Mouse (Mus musculus): ENCODE data around the gene Dnajb4.

DNA sequence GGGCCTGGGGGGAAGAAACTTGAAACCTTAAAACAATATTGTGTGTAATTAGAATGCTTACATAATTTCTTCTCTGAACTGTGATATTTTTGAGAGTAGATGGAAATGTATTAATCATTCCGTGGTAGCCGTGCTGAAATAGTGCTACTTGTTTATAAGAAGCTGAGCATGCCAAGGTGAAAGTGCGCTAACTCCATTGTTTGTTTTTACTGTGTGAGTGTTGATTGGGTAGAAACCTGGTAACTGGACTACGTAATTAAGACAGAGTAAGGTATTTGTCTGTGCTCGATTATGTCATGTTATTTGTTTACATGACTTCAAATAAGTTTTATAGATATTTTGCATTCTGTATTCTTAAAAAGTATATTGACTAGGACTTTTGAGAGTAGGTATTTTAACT lies 19.2 kb upstream of the Dnajb4 start:
- no peak for TF ChIP-seq POLR2A (IDR thresholded peaks at IDR 0.05; ENCODE audit: borderline replicate concordance, extremely low read depth, low read depth, low read length)
- no peak for TF ChIP-seq CTCF (IDR thresholded peaks at IDR 0.05; ENCODE audit: insufficient read depth, low read length)
